Mouse (Mus musculus): ENCODE measurements around the gene Fam69a. TPM values are rescaled to one million over a fixed set of nuclear protein-coding genes. Genes with fewer than 3 reads are reported as not detected.
"Not testable (repeated sequence)": the region's sequence is repeated elsewhere in the genome, so short reads cannot be mapped to it uniquely, and the experiment has no call there.

Gene Fam69a
- total and polyA plus RNA-seq, 2 experiments from 2014 or later: 16.2 to 77.4 TPM

- Histone ChIP-seq H3K4me2 (ENCODE audit: low read depth, low read length, poor library complexity, severe bottlenecking) (no peak overlapping the region), H3K36me3 (ENCODE audit: insufficient read depth, low read length) (no peaks in the 10 kb centered on the region), H3K27ac (ENCODE audit: low read depth, low read length) (no peak overlapping the region), H3K27me3 (ENCODE audit: insufficient read depth, low read length) (no peaks in the 10 kb centered on the region), H3K4me3 (ENCODE audit: low read depth, low read length) (no peak overlapping the region), H3K4me1 (ENCODE audit: insufficient read depth, low read length) (no peaks in the 10 kb centered on the region), H3K9me3 (ENCODE audit: low read length) (no peaks in the 10 kb centered on the region), H3K9ac (replicated peaks; ENCODE audit: low read length, poor library complexity, severe bottlenecking) (no peak overlapping the region)
- no peak for DNase-seq (ENCODE audit: low spot score)
- no peak for ATAC-seq (ENCODE audit: low FRiP score)
- TF ChIP-seq CTCF (IDR thresholded peaks at IDR 0.05): no peak
- WGBS: 58% methylated on average over 1 of the region's 1 CpGs
Observed at GRCm38 (mm10) chr5:107896265-107896664, 90.6 kb downstream of the Fam69a start.

DNA sequence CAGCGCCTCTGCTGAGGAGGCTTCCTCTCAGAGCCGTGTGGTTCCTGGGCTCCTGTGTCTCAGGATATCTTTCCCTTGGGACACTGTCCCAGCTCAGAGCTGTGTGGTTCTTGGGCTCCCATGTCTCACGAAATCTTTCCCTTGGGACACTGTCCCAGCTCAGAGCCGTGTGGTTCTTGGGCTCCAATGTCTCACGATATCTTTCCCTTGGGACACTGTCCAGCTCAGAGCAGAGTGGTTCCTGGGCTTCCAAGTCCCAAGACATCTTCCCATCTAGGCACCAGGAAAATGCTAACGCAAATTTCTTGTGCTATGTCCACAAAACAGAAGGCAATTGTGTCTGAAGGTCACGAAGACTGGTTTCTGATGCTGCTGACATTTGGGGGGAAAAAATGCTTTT lies 92.2 kb downstream of the Fam69a start:
- Histone ChIP-seq H3K4me1 (ENCODE audit: insufficient read depth, low read length) (no peaks in the 10 kb centered on the region), H3K4me2 (ENCODE audit: low read depth, low read length, poor library complexity, severe bottlenecking) (no peak overlapping the region), H3K9ac (replicated peaks; ENCODE audit: low read length, poor library complexity, severe bottlenecking) (no peak overlapping the region), H3K36me3 (ENCODE audit: insufficient read depth, low read length) (no peaks in the 10 kb centered on the region), H3K27me3 (ENCODE audit: insufficient read depth, low read length) (no peaks in the 10 kb centered on the region), H3K9me3 (ENCODE audit: low read length) (no peaks in the 10 kb centered on the region), H3K27ac (ENCODE audit: low read depth, low read length) (no peak overlapping the region), H3K4me3 (ENCODE audit: low read depth, low read length) (no peak overlapping the region)
- ATAC-seq (ENCODE audit: low FRiP score) (no peak; the same call in 1 of the 2 replicates), DNase-seq (ENCODE audit: low spot score) (no peak)
- WGBS: 74% methylated on average over 7 of the region's 7 CpGs
- no peak for TF ChIP-seq CTCF (IDR thresholded peaks at IDR 0.05)

DNA sequence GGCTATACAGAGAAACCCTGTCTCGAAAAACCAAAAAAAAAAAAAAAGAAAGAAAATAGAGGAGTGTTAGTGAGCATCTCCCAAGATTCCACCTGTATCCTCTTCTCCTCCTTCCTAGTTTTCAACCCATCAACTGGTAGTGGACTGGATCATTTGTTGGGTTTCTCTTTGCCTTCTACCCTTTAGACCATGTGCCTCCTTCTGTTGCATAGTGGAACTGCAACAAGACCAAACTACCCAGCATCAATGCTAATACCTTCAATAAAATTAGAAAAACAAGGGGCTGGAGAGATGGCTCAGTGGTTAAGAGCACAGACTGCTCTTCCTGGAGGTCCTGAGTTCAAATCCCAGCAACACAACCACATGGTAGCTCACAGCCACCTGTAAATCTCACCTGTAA lies 95.4 kb downstream of the Fam69a start:
- no CpG with 5 or more reads among the region's 1 CpGs for WGBS
- not testable (repeated sequence) for H3K4me3 ChIP-seq (ENCODE audit: low read depth, low read length); ATAC-seq (ENCODE audit: low FRiP score); H3K36me3 ChIP-seq (ENCODE audit: insufficient read depth, low read length); H3K9ac ChIP-seq (replicated peaks; ENCODE audit: low read length, poor library complexity, severe bottlenecking); H3K4me1 ChIP-seq (ENCODE audit: insufficient read depth, low read length); H3K27ac ChIP-seq (ENCODE audit: low read depth, low read length); H3K27me3 ChIP-seq (ENCODE audit: insufficient read depth, low read length); H3K4me2 ChIP-seq (ENCODE audit: low read depth, low read length, poor library complexity, severe bottlenecking); H3K9me3 ChIP-seq (ENCODE audit: low read length)
- DNase-seq (ENCODE audit: low spot score): peak; percentile 24
- peak; percentile 59 for TF ChIP-seq CTCF (IDR thresholded peaks at IDR 0.05)

DNA sequence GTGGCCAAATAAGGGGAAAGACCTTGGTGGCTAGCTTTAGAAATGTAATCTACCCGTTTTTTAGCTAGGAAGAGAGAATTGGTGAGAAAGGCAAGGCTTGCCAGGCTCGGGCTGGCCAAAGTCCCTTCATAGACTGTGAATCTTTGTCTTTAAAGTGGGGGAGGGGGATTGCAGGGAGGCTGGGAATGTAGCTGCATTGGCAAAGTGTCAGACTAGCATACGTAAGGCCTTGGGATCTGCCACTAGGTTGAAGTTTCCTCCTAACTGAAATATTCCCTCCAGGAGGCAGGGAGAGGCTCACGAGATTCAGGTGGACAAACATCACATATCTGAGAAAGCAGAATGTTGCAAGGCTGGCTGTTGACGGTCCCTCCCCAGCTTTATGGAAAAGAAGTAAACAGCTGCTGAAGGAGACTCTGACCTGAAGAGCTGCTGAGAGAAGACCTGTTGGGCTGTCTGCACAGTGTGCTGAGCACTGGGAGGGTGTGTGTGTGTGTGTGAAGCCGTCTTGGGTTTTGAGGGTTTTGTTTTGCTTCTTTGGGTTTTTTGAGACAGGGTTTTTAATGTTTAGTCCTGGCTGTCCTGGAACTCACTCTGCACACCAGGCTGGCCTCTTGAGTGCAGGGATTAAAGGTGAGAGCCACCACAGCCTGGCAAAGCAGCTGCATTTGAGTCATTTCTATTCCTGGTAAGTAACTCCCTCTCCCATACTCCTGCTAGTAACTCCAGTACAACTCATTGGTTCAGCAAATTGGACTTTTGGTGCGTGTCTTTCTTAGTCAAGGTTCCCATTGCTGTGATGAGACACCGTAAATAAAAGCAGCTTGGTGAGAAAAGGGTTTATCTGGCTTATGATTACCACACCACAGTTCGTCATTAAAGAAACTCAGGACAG lies 96.6 kb downstream of the Fam69a start:
- Histone ChIP-seq H3K27ac (ENCODE audit: low read depth, low read length) (no peak overlapping the region), H3K9me3 (ENCODE audit: low read length) (no peaks in the 10 kb centered on the region), H3K4me3 (ENCODE audit: low read depth, low read length) (no peak overlapping the region), H3K9ac (replicated peaks; ENCODE audit: low read length, poor library complexity, severe bottlenecking) (no peak overlapping the region), H3K27me3 (ENCODE audit: insufficient read depth, low read length) (no peaks in the 10 kb centered on the region), H3K4me2 (ENCODE audit: low read depth, low read length, poor library complexity, severe bottlenecking) (no peak overlapping the region), H3K4me1 (ENCODE audit: insufficient read depth, low read length) (no peaks in the 10 kb centered on the region), H3K36me3 (ENCODE audit: insufficient read depth, low read length) (no peaks in the 10 kb centered on the region)
- ATAC-seq (ENCODE audit: low FRiP score) (no peak), DNase-seq (ENCODE audit: low spot score) (peak; percentile 55)
- TF ChIP-seq CTCF (IDR thresholded peaks at IDR 0.05): no peak
- 60% methylated on average over 9 of the region's 9 CpGs for WGBS

- H3K4me2 ChIP-seq (ENCODE audit: low read depth, low read length, poor library complexity, severe bottlenecking): no peak overlapping the region
- H3K27ac ChIP-seq (ENCODE audit: low read depth, low read length): no peak overlapping the region
- ATAC-seq (ENCODE audit: low FRiP score) (no peak), DNase-seq (ENCODE audit: low spot score) (no peak)
- H3K36me3 ChIP-seq (ENCODE audit: insufficient read depth, low read length): no peaks in the 10 kb centered on the region
- H3K9me3 ChIP-seq (ENCODE audit: low read length): no peaks in the 10 kb centered on the region
- 84% methylated on average over 5 of the region's 5 CpGs for WGBS
- TF ChIP-seq CTCF (IDR thresholded peaks at IDR 0.05): no peak
- H3K9ac ChIP-seq (replicated peaks; ENCODE audit: low read length, poor library complexity, severe bottlenecking): no peak overlapping the region
- H3K4me3 ChIP-seq (ENCODE audit: low read depth, low read length): no peak overlapping the region
- no peaks in the 10 kb centered on the region for H3K4me1 ChIP-seq (ENCODE audit: insufficient read depth, low read length)
- no peaks in the 10 kb centered on the region for H3K27me3 ChIP-seq (ENCODE audit: insufficient read depth, low read length)
Observed at GRCm38 (mm10) chr5:107880710-107881109, 106.2 kb downstream of the Fam69a start.

- Histone ChIP-seq H3K4me2 (ENCODE audit: low read depth, low read length, poor library complexity, severe bottlenecking) (no peak overlapping the region), H3K27me3 (ENCODE audit: insufficient read depth, low read length) (no peaks in the 10 kb centered on the region), H3K4me3 (ENCODE audit: low read depth, low read length) (no peak overlapping the region), H3K9ac (replicated peaks; ENCODE audit: low read length, poor library complexity, severe bottlenecking) (no peak overlapping the region), H3K9me3 (ENCODE audit: low read length) (no peaks in the 10 kb centered on the region), H3K27ac (ENCODE audit: low read depth, low read length) (no peak overlapping the region), H3K4me1 (ENCODE audit: insufficient read depth, low read length) (no peaks in the 10 kb centered on the region), H3K36me3 (ENCODE audit: insufficient read depth, low read length) (no peaks in the 10 kb centered on the region)
- 81% methylated on average over 1 of the region's 1 CpGs for WGBS
- TF ChIP-seq CTCF (IDR thresholded peaks at IDR 0.05): no peak
- DNase-seq (ENCODE audit: low spot score): no peak
- ATAC-seq (ENCODE audit: low FRiP score): no peak
Observed at GRCm38 (mm10) chr5:107877053-107877452, 109.8 kb downstream of the Fam69a start.
